In genomic region chr12:79089182-79089812, GRCm38 (mm10) we compare ENCODE assay signal across 7 mouse cellular contexts. TPM values are rescaled to one million over a fixed set of nuclear protein-coding genes. Genes with fewer than 3 reads are reported as not detected.
A peak's percentile ranks its signal among the peaks of the same experiment; 100 is the strongest.
DNase-seq lines count a peak whose midpoint lies in the region; ATAC-seq and TF ChIP-seq lines count a peak whose summit lies in the region.

TSS of gene Pigh (minus strand) at chr12:79089651.

- peaks cover 10% of the 10 kb centered on the region; the same call in 1 of the 2 replicates for H3K36me3 ChIP-seq in embryonic facial prominence, embryonic 12.5 days
- no peaks in the 10 kb centered on the region for H3K36me3 ChIP-seq in kidney, adult 2 months (ENCODE audit: control insufficient read depth, insufficient read depth, low read length)
- H3K36me3 ChIP-seq in limb, embryonic 12.5 days: peaks cover 17% of the 10 kb centered on the region; the same call in 1 of the 2 replicates
- no peaks in the 10 kb centered on the region for H3K36me3 ChIP-seq in midbrain, embryonic 15.5 days (replicated peaks)
- no peaks in the 10 kb centered on the region for H3K36me3 ChIP-seq in spleen, adult 2 months (ENCODE audit: control insufficient read depth, insufficient read depth, low read length)

- WGBS in embryonic facial prominence, embryonic 12.5 days: under 1% methylated on average over 52 of the region's 53 CpGs
- 1% methylated on average over 53 of the region's 53 CpGs for WGBS in kidney, adult 2 months
- 0% methylated on average over 53 of the region's 53 CpGs for WGBS in limb, embryonic 12.5 days
- under 1% methylated on average over 53 of the region's 53 CpGs for WGBS in midbrain, embryonic 15.5 days
- WGBS in spleen, adult 2 months: under 1% methylated on average over 53 of the region's 53 CpGs

- TF ChIP-seq CTCF in kidney, adult 2 months (conservative IDR thresholded peaks at IDR 0.05; ENCODE audit: insufficient read depth, insufficient read length, low read depth, low read length): no peak
- TF ChIP-seq CTCF in spleen, adult 2 months (IDR thresholded peaks at IDR 0.05; ENCODE audit: extremely low read depth, insufficient read depth, insufficient read length, insufficient replicate concordance): no peak

- 0 out of 2 replicates have a peak within 1 kb of the TSS, but pooled peaks have one; percentile 61 for H3K27ac ChIP-seq in embryonic facial prominence, embryonic 12.5 days
- no peak within 1 kb of the TSS for H3K27ac ChIP-seq in kidney, adult 2 months (ENCODE audit: insufficient read depth, low read depth, low read length)
- H3K27ac ChIP-seq in limb, embryonic 12.5 days: peak within 1 kb of the TSS; percentile 56; the same call in 1 of the 2 replicates
- H3K27ac ChIP-seq in midbrain, embryonic 15.5 days: peak within 1 kb of the TSS; percentile 74
- no peak within 1 kb of the TSS for H3K27ac ChIP-seq in spleen, adult 2 months (ENCODE audit: insufficient read depth, low read length)

- H3K4me3 ChIP-seq in embryonic facial prominence, embryonic 12.5 days: peak within 1 kb of the TSS; percentile 89
- peak within 1 kb of the TSS; percentile 92 for H3K4me3 ChIP-seq in kidney, adult 2 months (ENCODE audit: insufficient read depth, low read depth, low read length)
- peak within 1 kb of the TSS; percentile 89 for H3K4me3 ChIP-seq in limb, embryonic 12.5 days (replicated peaks)
- peak within 1 kb of the TSS; percentile 77 for H3K4me3 ChIP-seq in midbrain, embryonic 15.5 days
- peak within 1 kb of the TSS; percentile 90 for H3K4me3 ChIP-seq in spleen, adult 2 months (ENCODE audit: extremely low read depth, insufficient read depth, insufficient read length)

- no peaks in the 10 kb centered on the region for H3K27me3 ChIP-seq in embryonic facial prominence, embryonic 12.5 days
- H3K27me3 ChIP-seq in kidney, adult 2 months (replicated peaks; ENCODE audit: control insufficient read depth, insufficient read depth, low read length): no peaks in the 10 kb centered on the region
- H3K27me3 ChIP-seq in limb, embryonic 12.5 days: no peaks in the 10 kb centered on the region
- no peaks in the 10 kb centered on the region for H3K27me3 ChIP-seq in midbrain, embryonic 15.5 days (replicated peaks)
- H3K27me3 ChIP-seq in spleen, adult 2 months (ENCODE audit: control insufficient read depth, insufficient read depth, low read length): no peaks in the 10 kb centered on the region

- no peak for TF ChIP-seq POLR2A in kidney, adult 2 months (IDR thresholded peaks at IDR 0.05; ENCODE audit: low read depth, low read length)
- peak; percentile 42; the same call in 1 of the 2 replicates for TF ChIP-seq POLR2A in spleen, adult 2 months (IDR thresholded peaks at IDR 0.05; ENCODE audit: low read depth, low read length)

- H3K4me1 ChIP-seq in embryonic facial prominence, embryonic 12.5 days: peaks cover 9% of the 10 kb centered on the region; the same call in 1 of the 2 replicates
- H3K4me1 ChIP-seq in kidney, adult 2 months (ENCODE audit: control insufficient read depth, insufficient read depth, low read length): peaks cover 3% of the 10 kb centered on the region; the same call in 1 of the 2 replicates
- H3K4me1 ChIP-seq in limb, embryonic 12.5 days (replicated peaks): peaks cover 7% of the 10 kb centered on the region
- H3K4me1 ChIP-seq in midbrain, embryonic 15.5 days: peaks cover 17% of the 10 kb centered on the region
- H3K4me1 ChIP-seq in spleen, adult 2 months (ENCODE audit: control insufficient read depth, insufficient read depth, insufficient read length): no peaks in the 10 kb centered on the region

- ATAC-seq in embryonic facial prominence, embryonic 12.5 days (ENCODE audit: insufficient number of reproducible peaks, insufficient read depth, low FRiP score, low TSS enrichment): peak; percentile 95
- peak; percentile 96 for ATAC-seq in limb, embryonic 12.5 days (ENCODE audit: insufficient number of reproducible peaks, insufficient read depth, low FRiP score, low TSS enrichment, low read depth)
- peak; percentile 99 for ATAC-seq in midbrain, embryonic 15.5 days (replicated peaks)

- H3K9ac ChIP-seq in embryonic facial prominence, embryonic 12.5 days: peak within 1 kb of the TSS; percentile 88
- H3K9ac ChIP-seq in limb, embryonic 12.5 days (replicated peaks): peak within 1 kb of the TSS; percentile 91
- peak within 1 kb of the TSS; percentile 81 for H3K9ac ChIP-seq in midbrain, embryonic 15.5 days

- DNase-seq in adrenal gland, postnatal 25 days: peak; percentile 85
- peak; percentile 99 for DNase-seq in heart, adult 11 months
- peak; percentile 92 for DNase-seq in kidney, adult 2 months
- peak; percentile 75 to 88 for DNase-seq in spleen, adult 2 months (ENCODE audit: low read depth in 1 of 2, low spot score in 2 of 2)

- H3K9me3 ChIP-seq in embryonic facial prominence, embryonic 12.5 days: no peaks in the 10 kb centered on the region
- H3K9me3 ChIP-seq in limb, embryonic 12.5 days: no peaks in the 10 kb centered on the region
- H3K9me3 ChIP-seq in midbrain, embryonic 15.5 days: no peaks in the 10 kb centered on the region

- H3K4me2 ChIP-seq in embryonic facial prominence, embryonic 12.5 days (replicated peaks): peak within 1 kb of the TSS; percentile 53
- peak within 1 kb of the TSS; percentile 69 for H3K4me2 ChIP-seq in limb, embryonic 12.5 days
- peak within 1 kb of the TSS; percentile 70 for H3K4me2 ChIP-seq in midbrain, embryonic 15.5 days

RNA-seq across cellular contexts. Expression of gene Pigh, which starts in this region (rescaled TPM):
- total RNA-seq in adrenal gland, postnatal 25 days (2021): 10.6 and 12.2 TPM in 2 replicates
- 34.9 and 36.5 TPM in 2 replicates for polyA plus RNA-seq in embryonic facial prominence, embryonic 12.5 days (2016; fragmentation: Nextera tagmentation; extraction: Ambion mirVana)
- polyA plus RNA-seq in kidney, adult 2 months (2012; rRNA removed): 12.4 and 17.1 TPM in 2 replicates
- 33.8 and 36.9 TPM in 2 replicates for polyA plus RNA-seq in limb, embryonic 12.5 days (2016; fragmentation: Nextera tagmentation; extraction: Ambion mirVana)
- polyA plus RNA-seq in midbrain, embryonic 15.5 days (2015; fragmentation: Nextera tagmentation; extraction: Ambion mirVana): 21.7 and 22.9 TPM in 2 replicates
- polyA plus RNA-seq in spleen, adult 2 months (2012; rRNA removed): 9.0 and 14.9 TPM in 2 replicates

Comparison
In these comparisons a context has a peak if more than half of its experiments do, and no peak if none do; other contexts are left out.
1. H3K27ac ChIP-seq: peak in embryonic facial prominence, embryonic 12.5 days (single experiment), limb, embryonic 12.5 days (single experiment) and midbrain, embryonic 15.5 days (single experiment); none in kidney, adult 2 months (single experiment) and spleen, adult 2 months (single experiment).
2. Peak in every context shown above with its lines, with median percentiles within 50 percentile points of each other: DNase-seq, ATAC-seq, H3K4me2 ChIP-seq, H3K4me3 ChIP-seq and H3K9ac ChIP-seq.